Mouse (Mus musculus): ENCODE measurements around the gene Gm16513. TPM values are rescaled to one million over a fixed set of nuclear protein-coding genes. Genes with fewer than 3 reads are reported as not detected.
"Not testable (repeated sequence)": the region's sequence is repeated elsewhere in the genome, so short reads cannot be mapped to it uniquely, and the experiment has no call there.

Gm16513 gene
- not detected in 2 replicates for polyA plus RNA-seq (2012)

- not testable (repeated sequence) for TF ChIP-seq GATA1 (IDR thresholded peaks at IDR 0.05; ENCODE audit: low read length)
Measured at GRCm38 (mm10) chr5:95182324-95182723, at the start of gene Gm16513. Gene Gm16513, plus strand, starts transcription at chr5:95182624.

Other genes with a start within 250 kb of the Gm16513 start
- not detected in 2 replicates for gene Gm6367, start 194.0 kb upstream of the Gm16513 start, polyA plus RNA-seq (2012)
- not detected in 2 replicates for gene Gm7942, start 75.7 kb upstream of the Gm16513 start, polyA plus RNA-seq (2012)
- not detected in 2 replicates for gene Gm10424, start 90.1 kb downstream of the Gm16513 start, polyA plus RNA-seq (2012)
- gene Gm3259, start 123.3 kb downstream of the Gm16513 start, polyA plus RNA-seq (2012) = not detected in 2 replicates